Mouse (Mus musculus): ENCODE measurements around the gene Zfp119b. TPM values are rescaled to one million over a fixed set of nuclear protein-coding genes. Genes with fewer than 3 reads are reported as not detected.
A peak's percentile ranks its signal among the peaks of the same experiment; 100 is the strongest.

Gene Zfp119b
- 1 to 10 TPM; 2.9 to 3.6 TPM for total RNA-seq (2021)
- long read RNA-seq, experiment 1, partial matches to known transcripts: 0 of 3 reads
- long read RNA-seq, experiment 1, other reads (novel, unspliced or antisense): 0 of 3 reads
- long read RNA-seq, experiment 2, partial matches to known transcripts: 0 of 5 reads
- long read RNA-seq, experiment 2, other reads (novel, unspliced or antisense): 1 of 5 reads

GRCm38 (mm10) chr17:55949400-55949799, at the start of gene Zfp119b:
TSS of gene Zfp119b (minus strand) at chr17:55949500.
- intact Hi-C loops (cut with DNase I): loop anchor here (5.0 kb wide), 1 partner anchor 57 kb away; the partner anchor contains the start of gene Zfp959

GRCm38 (mm10) chr17:55996007-55996406, 46.7 kb upstream of the Zfp119b start:
- intact Hi-C loops (cut with DNase I): no loop called here
- DNase-seq (ENCODE audit: low spot score in 2 of 2): no peak

More at GRCm38 (mm10) chr17:55949400-55949799, at the start of gene Zfp119b:
- no peak for DNase-seq (ENCODE audit: low spot score in 2 of 2)

- no peak for DNase-seq (ENCODE audit: low spot score in 2 of 2)
- intact Hi-C loops (cut with DNase I): no loop called here
Observed at GRCm38 (mm10) chr17:55990278-55990898, 41.1 kb upstream of the Zfp119b start.

- peak; percentile 87 to 89 for DNase-seq (ENCODE audit: low spot score in 2 of 2)
- intact Hi-C loops (cut with DNase I): no loop called here
Observed at GRCm38 (mm10) chr17:55986030-55986961, 37.0 kb upstream of the Zfp119b start, which contains the start of gene Fsd1. TSS of gene Fsd1 (plus strand) at chr17:55986509.

GRCm38 (mm10) chr17:55977301-55977700, 28.0 kb upstream of the Zfp119b start:
- DNase-seq (ENCODE audit: low spot score in 2 of 2): no peak

GRCm38 (mm10) chr17:55976255-55976862, 27.1 kb upstream of the Zfp119b start:
- intact Hi-C loops (cut with DNase I): no loop called here
- peak; percentile 76 to 81 for DNase-seq (ENCODE audit: low spot score in 2 of 2)

More at GRCm38 (mm10) chr17:55977301-55977700, 28.0 kb upstream of the Zfp119b start:
- intact Hi-C loops (cut with DNase I): no loop called here

- intact Hi-C loops (cut with DNase I): no loop called here
- no peak for DNase-seq (ENCODE audit: low spot score in 2 of 2)
Observed at GRCm38 (mm10) chr17:55971453-55971852, 22.2 kb upstream of the Zfp119b start.

- DNase-seq (ENCODE audit: low spot score in 2 of 2): no peak
- intact Hi-C loops (cut with DNase I): no loop called here
Observed at GRCm38 (mm10) chr17:55969966-55970891, 20.9 kb upstream of the Zfp119b start, which contains the start of gene Shd. TSS of gene Shd (plus strand) at chr17:55970467.

- intact Hi-C loops (cut with DNase I): no loop called here
Observed at GRCm38 (mm10) chr17:55969560-55969959, 20.3 kb upstream of the Zfp119b start.

GRCm38 (mm10) chr17:55968210-55968609, 18.9 kb upstream of the Zfp119b start:
- intact Hi-C loops (cut with DNase I): no loop called here
- no peak for DNase-seq (ENCODE audit: low spot score in 2 of 2)

More at GRCm38 (mm10) chr17:55969560-55969959, 20.3 kb upstream of the Zfp119b start:
- DNase-seq (ENCODE audit: low spot score in 2 of 2): peak; percentile 66 to 80

GRCm38 (mm10) chr17:55967186-55967585, 17.9 kb upstream of the Zfp119b start:
- no peak for DNase-seq (ENCODE audit: low spot score in 2 of 2)
- intact Hi-C loops (cut with DNase I): no loop called here

GRCm38 (mm10) chr17:55964996-55965395, 15.7 kb upstream of the Zfp119b start:
- intact Hi-C loops (cut with DNase I): no loop called here

GRCm38 (mm10) chr17:55964496-55964895, 15.2 kb upstream of the Zfp119b start:
- no peak for DNase-seq (ENCODE audit: low spot score in 2 of 2)
- intact Hi-C loops (cut with DNase I): no loop called here

More at GRCm38 (mm10) chr17:55964996-55965395, 15.7 kb upstream of the Zfp119b start:
- no peak for DNase-seq (ENCODE audit: low spot score in 2 of 2)

- intact Hi-C loops (cut with DNase I): no loop called here
- DNase-seq (ENCODE audit: low spot score in 2 of 2): no peak
Observed at GRCm38 (mm10) chr17:55963171-55963570, 13.9 kb upstream of the Zfp119b start.

GRCm38 (mm10) chr17:55961631-55962030, 12.3 kb upstream of the Zfp119b start:
- intact Hi-C loops (cut with DNase I): no loop called here
- no peak for DNase-seq (ENCODE audit: low spot score in 2 of 2)

GRCm38 (mm10) chr17:55960791-55961190, 11.5 kb upstream of the Zfp119b start:
- intact Hi-C loops (cut with DNase I): no loop called here
- DNase-seq (ENCODE audit: low spot score in 2 of 2): no peak

GRCm38 (mm10) chr17:55959946-55960740, 10.8 kb upstream of the Zfp119b start:
- no peak for DNase-seq (ENCODE audit: low spot score in 2 of 2)
- intact Hi-C loops (cut with DNase I): loop anchor here (5.0 kb wide), 1 partner anchor 258 kb away; no protein-coding TSS in a partner anchor
